Mouse (Mus musculus): ENCODE results near the gene Fer1l5. TPM values are rescaled to one million over a fixed set of nuclear protein-coding genes. Genes with fewer than 3 reads are reported as not detected.

Gene Fer1l5
- polyA plus RNA-seq, 1 experiment from 2014 or later = 0.91 TPM

DNA sequence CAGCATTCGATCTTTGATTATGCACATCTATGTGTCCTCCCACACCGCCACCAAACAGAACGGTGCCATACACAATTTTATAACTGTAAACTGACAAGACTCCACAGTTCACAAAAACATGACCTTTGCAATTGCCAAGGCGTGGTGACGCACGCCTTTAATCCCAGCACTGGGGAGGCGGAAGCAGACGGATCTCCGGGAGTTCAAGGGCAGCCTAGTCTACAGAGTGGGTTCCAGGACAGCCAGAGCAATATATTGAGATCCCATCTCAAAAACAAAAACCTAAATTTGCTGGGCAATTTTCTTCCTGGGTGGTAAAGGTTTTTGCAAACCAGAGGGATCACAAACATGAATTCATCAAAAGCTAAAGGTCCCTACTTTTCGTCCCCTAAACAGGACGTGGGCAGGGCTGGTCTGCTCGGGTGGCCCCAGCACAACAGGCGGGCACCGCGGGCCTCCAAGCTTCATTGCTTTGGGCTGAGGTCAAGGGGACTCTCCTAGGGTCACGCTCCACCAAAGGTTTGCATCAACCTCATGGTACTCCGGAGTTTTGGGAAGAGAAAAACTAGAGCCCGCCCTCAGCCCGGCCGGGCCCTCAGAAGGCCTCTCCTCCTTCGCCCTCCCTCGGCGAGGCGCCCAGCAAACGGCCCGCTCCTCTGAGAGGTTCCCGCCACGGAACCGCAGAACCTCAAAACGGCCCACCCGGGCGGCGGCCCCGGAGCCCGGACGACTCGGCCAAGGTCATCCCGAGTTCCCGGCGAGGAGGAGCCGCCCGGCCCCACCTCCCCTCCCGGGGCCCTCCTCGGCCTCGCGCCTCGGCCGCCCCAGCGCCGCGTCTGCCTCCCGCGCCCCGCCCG, 3.8 kb upstream of the Fer1l5 start:
- Histone ChIP-seq H3K4me2 (peak overlapping the region; percentile 66), H3K27me3 (replicated peaks) (no peaks in the 10 kb centered on the region), H3K4me1 (peaks cover 9% of the 10 kb centered on the region), H3K4me3 (replicated peaks) (peak overlapping the region; percentile 89), H3K9ac (peak overlapping the region; percentile 96), H3K9me3 (no peaks in the 10 kb centered on the region), H3K36me3 (peaks cover 12% of the 10 kb centered on the region), H3K27ac (peak overlapping the region; percentile 77)
- peak; percentile 86 for ATAC-seq (ENCODE audit: insufficient read depth, low FRiP score, low read depth)
- 3% methylated on average over 55 of the region's 55 CpGs for WGBS

DNA sequence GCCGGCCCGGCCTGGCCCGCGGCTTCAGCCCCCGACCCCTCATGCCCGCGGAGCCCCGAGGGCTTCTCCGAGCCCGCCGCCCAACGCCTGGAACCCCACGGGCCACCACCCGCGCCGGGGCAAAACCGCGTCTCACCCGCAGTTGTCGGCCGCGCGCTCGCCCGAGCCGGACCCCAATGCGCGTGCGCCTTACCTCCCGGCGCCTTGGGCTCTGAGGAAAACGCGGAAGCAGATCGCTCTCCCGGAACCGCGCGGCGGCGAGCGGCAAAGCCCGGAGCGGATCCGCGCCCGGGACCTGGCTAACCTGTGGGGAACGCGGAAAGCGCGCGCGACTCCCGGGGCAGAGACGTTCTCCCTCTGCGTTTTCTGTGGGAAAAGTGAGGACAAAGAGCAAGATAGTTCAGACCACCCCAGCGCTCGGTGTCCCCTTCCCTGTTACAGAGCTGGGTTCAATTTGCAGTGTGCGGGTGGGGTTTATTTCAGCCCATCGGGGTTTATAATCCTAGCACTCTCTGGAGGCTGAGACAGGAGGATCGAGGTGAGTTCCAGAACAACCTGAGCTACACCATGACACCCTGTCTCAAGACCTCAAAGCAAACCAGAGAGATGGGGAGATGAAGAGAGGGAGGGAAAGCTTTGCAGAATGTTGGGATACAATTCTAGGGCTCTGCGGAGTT, 3.0 kb upstream of the Fer1l5 start, which contains the start of gene Kansl3:
Gene Kansl3, minus strand, starts transcription at position 213 of the 677 bp plus-strand sequence.
- no peaks in the 10 kb centered on the region for H3K9me3 ChIP-seq
- peak within 1 kb of the TSS; percentile 96 for H3K9ac ChIP-seq
- H3K4me3 ChIP-seq (replicated peaks) = peak within 1 kb of the TSS; percentile 89
- 3% methylated on average over 61 of the region's 61 CpGs for WGBS
- H3K27me3 ChIP-seq (replicated peaks) = no peaks in the 10 kb centered on the region
- peaks cover 9% of the 10 kb centered on the region for H3K4me1 ChIP-seq
- peaks cover 5% of the 10 kb centered on the region for H3K36me3 ChIP-seq
- peak within 1 kb of the TSS; percentile 77 for H3K27ac ChIP-seq
- H3K4me2 ChIP-seq = peak within 1 kb of the TSS; percentile 66
- peak; percentile 87 for ATAC-seq (ENCODE audit: insufficient read depth, low FRiP score, low read depth)

DNA sequence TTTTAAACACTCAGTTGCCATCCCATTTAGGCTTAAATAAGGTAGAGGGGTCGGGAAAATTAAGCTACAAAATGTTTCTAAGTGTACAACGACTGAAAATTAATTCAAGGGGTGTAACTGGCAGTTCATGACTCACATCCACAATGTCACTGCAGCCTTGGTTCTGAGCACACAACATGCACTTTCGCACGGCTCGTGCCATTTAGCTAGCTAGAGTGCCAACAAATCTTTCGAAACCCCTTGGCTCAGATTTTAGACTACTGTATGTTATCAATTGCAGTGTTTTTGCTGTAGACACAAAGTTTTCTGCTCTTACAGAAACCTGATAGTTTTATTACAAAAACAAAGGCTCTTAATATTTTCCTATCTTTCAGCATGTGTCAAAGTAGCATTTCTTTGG, 1.2 kb upstream of the Fer1l5 start:
- H3K27ac ChIP-seq = no peak overlapping the region
- no peaks in the 10 kb centered on the region for H3K27me3 ChIP-seq (replicated peaks)
- 76% methylated on average over 6 of the region's 6 CpGs for WGBS
- no peak overlapping the region for H3K4me3 ChIP-seq (replicated peaks)
- ATAC-seq (ENCODE audit: insufficient read depth, low FRiP score, low read depth) = no peak
- H3K9me3 ChIP-seq = no peaks in the 10 kb centered on the region
- H3K9ac ChIP-seq = no peak overlapping the region
- no peaks in the 10 kb centered on the region for H3K36me3 ChIP-seq
- no peak overlapping the region for H3K4me2 ChIP-seq
- peaks cover 9% of the 10 kb centered on the region for H3K4me1 ChIP-seq

DNA sequence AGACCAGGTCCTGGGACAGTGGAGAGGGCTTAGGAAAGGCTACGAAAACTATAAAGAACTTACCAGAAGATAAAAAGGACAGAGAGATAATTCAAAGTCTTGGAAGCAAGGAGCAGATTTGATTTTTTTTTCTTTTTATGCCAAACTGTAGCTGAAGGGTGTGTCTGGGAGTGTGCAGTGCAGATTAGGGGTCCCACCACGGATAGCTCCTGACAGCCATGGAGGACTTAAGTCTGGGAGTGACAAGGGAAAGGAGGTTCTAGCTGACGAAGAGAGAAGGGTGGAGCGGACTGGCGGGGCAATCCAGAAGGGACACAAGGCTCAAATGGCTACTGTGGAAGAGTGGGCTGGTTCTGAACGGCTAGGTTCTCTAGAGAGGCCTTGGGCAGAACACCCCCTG, 6.8 kb downstream of the Fer1l5 start:
- H3K36me3 ChIP-seq = no peaks in the 10 kb centered on the region
- no peak overlapping the region for H3K27ac ChIP-seq
- H3K4me1 ChIP-seq = no peaks in the 10 kb centered on the region
- no peak overlapping the region for H3K4me2 ChIP-seq
- 64% methylated on average over 6 of the region's 6 CpGs for WGBS
- H3K9me3 ChIP-seq = no peaks in the 10 kb centered on the region
- no peak overlapping the region for H3K9ac ChIP-seq
- H3K27me3 ChIP-seq (replicated peaks) = no peaks in the 10 kb centered on the region
- no peak overlapping the region for H3K4me3 ChIP-seq (replicated peaks)
- ATAC-seq (ENCODE audit: insufficient read depth, low FRiP score, low read depth) = no peak

DNA sequence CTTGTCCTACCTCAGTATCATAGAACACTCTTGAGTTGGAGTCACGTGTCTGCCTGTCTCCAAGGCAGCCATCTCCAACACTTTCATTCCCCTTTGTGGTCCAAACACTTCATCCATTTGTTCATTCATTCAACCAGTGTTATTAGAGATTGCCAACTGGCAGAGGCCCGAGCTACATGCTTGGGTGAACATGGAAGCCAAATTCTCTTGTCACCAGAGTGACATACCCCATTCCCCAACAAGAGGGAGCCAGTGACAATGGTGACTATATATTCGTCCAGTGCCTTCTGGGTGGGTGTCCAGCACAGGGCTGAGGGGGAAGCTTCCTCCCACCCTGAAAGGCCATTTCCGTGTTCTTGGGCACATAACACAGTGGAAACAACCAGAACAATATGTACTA, 7.5 kb downstream of the Fer1l5 start:
- no peak overlapping the region for H3K4me3 ChIP-seq (replicated peaks)
- ATAC-seq (ENCODE audit: insufficient read depth, low FRiP score, low read depth) = no peak
- H3K4me2 ChIP-seq = no peak overlapping the region
- no peak overlapping the region for H3K9ac ChIP-seq
- H3K27me3 ChIP-seq (replicated peaks) = no peaks in the 10 kb centered on the region
- 69% methylated on average over 4 of the region's 4 CpGs for WGBS
- H3K4me1 ChIP-seq = no peaks in the 10 kb centered on the region
- no peaks in the 10 kb centered on the region for H3K9me3 ChIP-seq
- no peaks in the 10 kb centered on the region for H3K36me3 ChIP-seq
- H3K27ac ChIP-seq = no peak overlapping the region

DNA sequence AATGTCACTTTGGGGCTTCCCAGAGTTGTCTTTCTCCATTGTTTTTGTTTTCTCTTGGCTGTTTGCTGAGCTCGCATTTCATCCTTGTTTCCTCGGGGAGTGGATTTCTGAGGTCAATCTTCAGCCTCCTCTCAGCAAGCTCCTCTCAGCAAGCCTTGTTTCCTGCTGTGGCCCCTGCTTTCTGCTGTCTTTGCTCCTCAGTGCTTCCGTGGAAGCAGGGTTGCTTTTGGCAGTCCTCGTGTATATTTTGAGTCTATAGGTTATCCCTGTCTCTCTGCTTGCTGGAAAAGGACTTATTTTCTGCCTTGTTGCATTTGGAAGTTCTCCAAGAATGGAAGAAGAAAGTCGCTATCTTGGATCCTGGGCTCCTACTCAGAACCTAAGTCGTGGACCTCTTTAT, 24.9 kb downstream of the Fer1l5 start:
- no peak overlapping the region for H3K4me2 ChIP-seq
- no peaks in the 10 kb centered on the region for H3K9me3 ChIP-seq
- WGBS = 25% methylated on average over 6 of the region's 6 CpGs
- no peak overlapping the region for H3K27ac ChIP-seq
- H3K4me1 ChIP-seq = no peaks in the 10 kb centered on the region
- ATAC-seq (ENCODE audit: insufficient read depth, low FRiP score, low read depth) = no peak
- no peaks in the 10 kb centered on the region for H3K27me3 ChIP-seq (replicated peaks)
- H3K36me3 ChIP-seq = no peaks in the 10 kb centered on the region
- no peak overlapping the region for H3K4me3 ChIP-seq (replicated peaks)
- H3K9ac ChIP-seq = no peak overlapping the region

DNA sequence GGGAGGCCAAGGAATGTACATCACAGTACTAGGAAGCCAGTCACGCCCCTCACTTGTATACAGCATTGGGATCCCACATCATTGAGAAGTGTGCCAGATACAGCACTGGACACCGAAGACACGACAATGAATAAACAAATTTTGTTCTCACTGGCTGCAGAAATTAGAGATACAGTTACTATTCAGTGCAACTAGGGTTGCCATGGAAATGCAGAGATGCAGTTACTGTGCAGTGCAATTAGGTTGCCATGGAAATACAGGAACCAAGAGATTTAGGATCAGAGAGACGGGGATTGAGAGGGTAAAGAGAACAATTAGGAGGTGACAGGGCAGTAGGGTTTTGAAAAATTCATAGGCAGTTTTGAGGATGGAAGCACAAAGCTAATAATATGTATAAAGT, 29.4 kb downstream of the Fer1l5 start:
- Histone ChIP-seq H3K4me2 (no peak overlapping the region), H3K4me1 (no peaks in the 10 kb centered on the region), H3K36me3 (no peaks in the 10 kb centered on the region), H3K27ac (no peak overlapping the region), H3K9me3 (no peaks in the 10 kb centered on the region), H3K27me3 (replicated peaks) (no peaks in the 10 kb centered on the region), H3K4me3 (replicated peaks) (no peak overlapping the region), H3K9ac (no peak overlapping the region)
- no peak for ATAC-seq (ENCODE audit: insufficient read depth, low FRiP score, low read depth)
- WGBS = 53% methylated on average over 4 of the region's 4 CpGs

DNA sequence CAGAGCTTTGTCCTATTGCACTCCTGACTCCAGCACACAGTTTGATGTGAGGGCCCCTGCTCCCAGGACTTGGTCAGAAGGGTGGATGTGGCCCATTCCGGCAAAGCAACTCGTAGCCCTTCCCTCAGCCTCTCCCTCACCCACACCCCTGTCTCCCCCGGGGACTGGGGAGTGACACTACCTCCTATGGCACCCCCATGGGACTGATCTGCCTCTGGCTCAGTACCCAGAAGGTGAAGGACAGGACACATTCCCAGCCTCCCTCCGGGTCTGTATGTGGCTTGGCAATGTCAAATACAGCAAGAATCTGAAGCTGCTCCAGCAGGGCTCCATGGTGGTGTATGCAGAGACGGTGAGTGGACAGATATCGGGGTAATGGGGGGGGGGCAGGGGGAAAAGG, 32.4 kb downstream of the Fer1l5 start:
- Histone ChIP-seq H3K4me2 (no peak overlapping the region), H3K27me3 (replicated peaks) (no peaks in the 10 kb centered on the region), H3K9ac (no peak overlapping the region), H3K4me3 (replicated peaks) (no peak overlapping the region), H3K27ac (no peak overlapping the region), H3K36me3 (no peaks in the 10 kb centered on the region), H3K9me3 (no peaks in the 10 kb centered on the region), H3K4me1 (no peaks in the 10 kb centered on the region)
- ATAC-seq (ENCODE audit: insufficient read depth, low FRiP score, low read depth) = no peak
- 73% methylated on average over 6 of the region's 6 CpGs for WGBS

DNA sequence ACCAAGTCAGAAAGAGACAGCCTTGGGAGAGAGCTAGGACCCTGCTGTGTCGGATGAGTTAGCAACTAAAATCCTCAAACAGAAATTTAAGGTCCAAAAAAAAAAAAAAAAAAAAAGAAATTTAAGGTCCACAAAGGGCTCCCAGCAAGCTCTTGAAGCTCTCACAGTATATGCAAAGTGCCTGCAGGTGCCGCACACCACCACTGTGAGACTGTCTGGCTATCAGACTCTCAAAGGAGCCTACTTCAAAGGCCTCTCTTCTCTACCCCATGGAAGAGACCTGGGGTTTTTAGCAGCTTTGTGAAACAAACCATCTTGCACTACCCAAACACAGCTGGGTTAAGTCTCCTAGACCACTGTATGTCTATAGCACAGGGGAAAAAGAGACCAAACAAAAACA, 57.4 kb downstream of the Fer1l5 start:
- Histone ChIP-seq H3K4me3 (replicated peaks) (no peak overlapping the region), H3K4me1 (no peaks in the 10 kb centered on the region), H3K27ac (no peak overlapping the region), H3K9ac (no peak overlapping the region), H3K36me3 (peaks cover 22% of the 10 kb centered on the region; the same call in 1 of the 2 replicates), H3K9me3 (no peaks in the 10 kb centered on the region), H3K4me2 (no peak overlapping the region), H3K27me3 (replicated peaks) (no peaks in the 10 kb centered on the region)
- ATAC-seq (ENCODE audit: insufficient read depth, low FRiP score, low read depth) = no peak
- WGBS = 84% methylated on average over 2 of the region's 2 CpGs

DNA sequence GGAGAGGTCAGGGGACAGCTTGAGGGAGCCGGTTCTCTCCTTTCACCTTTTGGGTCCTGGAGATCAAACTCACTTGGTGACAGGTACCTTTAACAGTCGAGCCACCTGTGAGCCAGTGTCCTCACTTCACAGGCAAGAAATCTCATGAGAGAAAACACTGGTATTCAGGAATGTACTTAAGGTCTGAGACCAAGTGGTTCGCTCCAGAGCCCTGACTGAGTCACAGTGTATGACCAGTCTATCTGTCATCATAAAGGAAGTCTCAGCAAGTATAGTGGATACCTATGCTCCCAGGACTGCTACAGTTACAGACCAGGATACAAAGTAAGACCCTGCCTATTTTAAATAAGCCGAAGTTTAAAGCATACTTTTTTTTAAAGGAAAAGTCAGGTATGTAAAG, 60.9 kb downstream of the Fer1l5 start:
- no peaks in the 10 kb centered on the region for H3K27me3 ChIP-seq (replicated peaks)
- H3K9ac ChIP-seq = no peak overlapping the region
- H3K4me2 ChIP-seq = no peak overlapping the region
- H3K4me3 ChIP-seq (replicated peaks) = no peak overlapping the region
- peaks cover 33% of the 10 kb centered on the region for H3K36me3 ChIP-seq
- WGBS = 72% methylated on average over 4 of the region's 4 CpGs
- no peak for ATAC-seq (ENCODE audit: insufficient read depth, low FRiP score, low read depth)
- H3K4me1 ChIP-seq = no peaks in the 10 kb centered on the region
- H3K27ac ChIP-seq = no peak overlapping the region
- H3K9me3 ChIP-seq = no peaks in the 10 kb centered on the region

DNA sequence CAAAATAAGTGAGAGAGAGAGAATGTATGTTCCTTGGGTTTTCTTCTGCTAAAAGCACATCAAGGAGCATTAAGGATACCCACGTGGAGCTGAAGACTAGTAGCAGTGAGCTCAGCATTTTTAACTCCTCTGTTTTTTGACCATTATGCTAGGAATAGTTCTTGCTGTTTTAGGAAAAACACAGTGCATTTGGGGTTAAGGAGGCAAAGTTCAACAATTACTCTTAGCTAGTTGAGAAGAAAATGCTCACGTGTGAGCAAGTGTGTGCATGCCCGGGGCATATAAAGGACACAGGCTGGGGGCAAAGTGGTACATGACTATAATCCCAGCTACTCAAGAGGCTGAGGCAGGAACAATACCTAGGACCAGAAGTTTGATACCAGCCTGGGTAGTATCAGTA, 61.5 kb downstream of the Fer1l5 start:
- 92% methylated on average over 3 of the region's 3 CpGs for WGBS
- ATAC-seq (ENCODE audit: insufficient read depth, low FRiP score, low read depth) = no peak
- H3K4me3 ChIP-seq (replicated peaks) = no peak overlapping the region
- no peak overlapping the region for H3K9ac ChIP-seq
- H3K4me2 ChIP-seq = no peak overlapping the region
- peaks cover 40% of the 10 kb centered on the region for H3K36me3 ChIP-seq
- H3K27ac ChIP-seq = no peak overlapping the region
- no peaks in the 10 kb centered on the region for H3K4me1 ChIP-seq
- H3K9me3 ChIP-seq = no peaks in the 10 kb centered on the region
- H3K27me3 ChIP-seq (replicated peaks) = no peaks in the 10 kb centered on the region

DNA sequence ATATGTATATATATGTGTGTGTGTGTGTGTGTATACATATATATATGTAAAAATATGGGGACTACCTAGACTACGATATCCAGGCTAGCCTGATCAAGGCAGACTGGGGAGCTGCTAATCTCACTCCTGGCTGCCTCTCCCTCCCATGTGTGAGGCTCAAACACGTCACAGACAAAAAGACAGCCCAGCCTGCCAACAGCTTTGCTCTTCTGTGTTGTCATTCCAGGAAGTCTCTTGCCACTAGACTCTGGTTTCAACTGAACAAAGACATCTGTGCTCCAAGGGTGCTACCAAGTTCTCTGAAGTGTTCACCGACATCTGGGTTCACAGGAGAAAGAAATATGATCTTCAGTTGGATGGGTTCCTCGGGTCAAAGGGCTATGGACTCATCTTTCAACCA, 63.0 kb downstream of the Fer1l5 start:
- no peaks in the 10 kb centered on the region for H3K9me3 ChIP-seq
- no peak for ATAC-seq (ENCODE audit: insufficient read depth, low FRiP score, low read depth)
- no peaks in the 10 kb centered on the region for H3K4me1 ChIP-seq
- H3K27ac ChIP-seq = no peak overlapping the region
- no peak overlapping the region for H3K9ac ChIP-seq
- no peak overlapping the region for H3K4me2 ChIP-seq
- H3K27me3 ChIP-seq (replicated peaks) = no peaks in the 10 kb centered on the region
- peaks cover 46% of the 10 kb centered on the region for H3K36me3 ChIP-seq
- no peak overlapping the region for H3K4me3 ChIP-seq (replicated peaks)
- 72% methylated on average over 4 of the region's 4 CpGs for WGBS
